Mouse (Mus musculus) right cerebral cortex, postnatal 36 days (tissue): ENCODE data around the gene Cdcp1.

Experiments used
- DNase-seq, 2 experiments: peaks; one replicate each; pipeline ENCODE4 v3.0.0; 2022; ENCODE audit warnings: low spot score in 2 of 2, mixed read lengths in 1 of 2

Cdcp1 gene

DNA sequence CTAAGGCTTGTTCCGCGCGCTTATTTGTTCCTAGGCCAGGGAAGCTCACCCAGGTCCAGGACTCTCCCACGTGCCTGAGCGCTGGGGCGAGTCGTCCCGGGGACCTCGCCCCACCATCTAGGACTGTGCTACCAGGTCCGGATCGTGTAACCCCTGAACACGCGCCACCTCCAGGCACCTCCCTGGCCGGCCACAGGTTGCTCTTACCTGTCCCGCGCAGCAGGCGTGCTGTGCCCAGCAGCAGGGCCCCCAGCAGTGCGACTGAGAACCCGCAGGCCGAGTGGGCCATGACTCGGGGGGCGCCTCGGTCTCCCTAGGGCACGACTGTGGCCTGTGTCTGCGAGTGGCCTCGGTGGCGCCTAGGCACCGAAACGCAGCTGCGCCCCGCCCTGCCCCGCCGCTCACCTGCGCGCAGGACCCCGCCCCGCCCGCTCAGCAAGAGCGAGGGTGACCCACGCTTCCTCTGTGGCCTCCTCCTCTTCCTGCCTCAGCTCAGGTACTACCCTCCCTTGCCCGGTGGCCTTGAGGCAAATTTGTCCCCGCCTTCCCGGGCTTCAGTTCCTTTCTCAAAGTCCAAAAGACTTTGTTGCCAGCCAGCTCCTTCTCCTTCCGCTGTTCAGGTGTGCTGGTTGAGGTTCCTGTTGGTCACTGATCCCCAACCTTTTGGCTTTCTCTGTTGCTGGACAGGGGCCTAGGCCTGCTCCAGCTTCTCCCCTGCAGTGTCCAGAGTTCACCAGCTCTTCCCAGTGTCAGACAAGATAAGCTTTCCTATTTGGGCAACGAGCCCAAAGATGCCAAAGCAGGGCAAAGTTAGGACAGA is at the start of gene Cdcp1:
Cdcp1 (minus strand) TSS at position 418 of the 820 bp plus-strand sequence.
- no peak for DNase-seq

DNA sequence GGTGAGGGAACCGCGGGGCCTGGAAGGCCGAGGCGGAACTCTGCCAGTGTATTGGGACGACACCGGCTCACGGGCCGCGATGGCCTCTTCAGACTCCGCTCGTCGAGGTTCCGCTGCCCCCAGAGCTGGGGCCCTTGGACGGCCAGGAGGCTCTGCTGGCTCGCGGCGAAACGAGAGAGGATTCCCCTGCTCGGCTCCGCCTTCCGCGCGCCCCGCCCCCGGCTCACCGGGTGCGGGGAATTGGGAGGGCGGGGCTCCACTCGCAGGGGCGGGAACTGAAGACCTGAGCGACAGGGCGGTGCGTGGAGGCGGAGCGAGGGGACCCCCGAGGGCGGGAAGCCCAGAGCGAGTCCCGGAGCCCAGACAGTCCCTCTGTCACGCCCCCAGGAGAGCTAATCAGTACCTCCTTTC is 44.8 kb upstream of the Cdcp1 start, which contains the start of gene Tmem158:
Tmem158 (minus strand) TSS at position 154 of the 411 bp plus-strand sequence.
- DNase-seq, result peak; percentile 67 to 80

DNA sequence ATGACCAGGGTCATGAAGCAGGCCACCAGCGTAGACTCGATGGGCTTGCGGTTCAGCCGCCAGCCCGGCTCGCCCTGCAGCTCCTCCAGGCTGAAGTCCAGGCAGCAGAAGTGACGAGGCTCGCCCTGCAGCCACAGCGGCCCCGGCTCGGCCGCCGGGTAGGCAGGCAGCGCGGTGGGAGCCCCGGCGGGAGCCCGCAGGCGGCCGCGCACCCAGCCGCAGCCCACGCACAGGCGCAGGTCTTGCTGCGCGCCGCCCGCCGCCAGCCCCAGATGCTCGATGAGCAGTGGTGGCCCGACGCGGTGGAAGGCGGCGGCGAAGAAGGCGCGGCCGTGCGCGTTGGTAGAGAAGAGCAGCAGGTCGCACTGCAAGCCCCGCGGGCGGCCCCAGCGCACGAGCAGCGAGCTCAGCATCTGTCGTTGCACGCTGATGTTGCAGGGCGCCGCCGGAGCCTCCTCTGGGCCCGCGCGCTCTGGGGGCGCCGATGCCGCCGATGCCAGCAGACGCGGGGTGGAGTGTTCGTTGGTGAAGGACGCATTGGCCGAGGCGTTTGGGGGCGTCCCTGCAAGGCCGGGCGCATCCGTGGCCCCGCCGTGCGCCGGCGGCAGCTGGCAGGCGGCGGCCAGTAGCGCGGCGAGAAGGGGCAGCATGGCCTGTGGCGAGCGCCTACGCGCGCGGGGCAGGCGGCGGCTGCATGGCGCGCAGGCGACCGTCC is 44.2 kb upstream of the Cdcp1 start:
- DNase-seq, result peak; percentile 44 to 53

- peak in 1 of 2 experiments; percentile 65 for DNase-seq
These were observed 43.6 kb upstream of the Cdcp1 start for GRCm38 (mm10) chr9:123259461-123259895.

DNA sequence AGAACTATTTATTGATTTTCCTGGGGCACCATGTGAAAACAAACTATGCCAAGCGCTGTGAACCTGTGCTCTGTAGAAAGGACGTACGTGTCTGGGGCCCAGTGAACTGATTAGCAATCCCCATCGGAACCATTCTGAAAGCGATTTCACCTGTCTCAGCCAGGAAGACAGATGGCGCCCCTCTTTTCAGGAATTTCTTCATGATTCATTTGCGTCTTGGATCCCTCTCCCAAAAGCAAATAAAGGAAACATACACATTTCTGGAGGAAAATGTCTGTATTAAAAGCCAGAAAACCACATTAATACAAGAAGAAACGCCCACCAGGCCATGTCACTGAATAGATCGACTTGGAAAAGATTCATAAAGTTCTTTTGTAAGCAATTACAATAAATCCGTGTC is 43.0 kb upstream of the Cdcp1 start:
- DNase-seq, result peak in 1 of 2 experiments; percentile 10

DNA sequence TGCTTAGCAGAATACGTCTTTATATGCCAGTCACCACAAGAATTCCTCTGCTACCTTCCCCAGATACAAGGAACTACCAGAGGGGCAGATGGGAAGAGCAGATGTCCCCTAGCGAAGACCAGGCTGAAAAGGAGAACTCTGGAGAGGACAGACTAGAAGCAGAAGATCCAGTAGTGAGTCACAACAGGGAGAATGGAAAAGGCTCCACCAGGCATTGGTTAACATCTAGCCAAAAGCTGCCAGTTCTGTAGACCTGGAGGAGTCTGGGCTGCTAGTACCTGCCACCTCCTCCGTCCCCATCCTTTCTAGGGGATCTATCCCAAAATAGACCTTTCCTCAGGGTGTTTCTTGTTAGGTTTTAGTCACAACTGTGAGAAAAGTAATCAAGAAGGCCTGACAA is 39.9 kb upstream of the Cdcp1 start:
- DNase-seq, result peak; percentile 18 to 35

- no peak for DNase-seq
These were observed 32.2 kb upstream of the Cdcp1 start for GRCm38 (mm10) chr9:123247992-123248391.

DNA sequence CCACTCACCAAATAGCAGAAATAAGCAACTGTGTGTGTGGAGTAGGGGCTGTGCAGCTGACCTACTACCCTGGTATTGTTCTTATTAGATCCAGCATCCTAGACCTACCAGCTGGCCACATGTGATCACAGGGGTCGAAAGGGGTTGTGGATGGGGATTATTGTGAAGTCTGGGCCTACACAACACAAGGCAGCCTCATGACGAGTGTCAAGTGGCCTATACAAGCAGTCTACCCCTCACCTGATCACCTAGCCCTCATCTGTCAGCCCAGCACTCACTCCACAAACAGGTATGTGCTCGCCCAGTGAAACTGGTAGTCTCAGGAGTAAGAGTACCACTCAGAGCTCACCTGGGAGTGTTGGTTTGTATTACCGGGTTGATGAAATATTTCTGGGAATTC is 29.3 kb upstream of the Cdcp1 start:
- DNase-seq, result no peak

- peak; percentile 46 to 62 for DNase-seq
These were observed 28.1 kb upstream of the Cdcp1 start for GRCm38 (mm10) chr9:123243988-123244387.

DNA sequence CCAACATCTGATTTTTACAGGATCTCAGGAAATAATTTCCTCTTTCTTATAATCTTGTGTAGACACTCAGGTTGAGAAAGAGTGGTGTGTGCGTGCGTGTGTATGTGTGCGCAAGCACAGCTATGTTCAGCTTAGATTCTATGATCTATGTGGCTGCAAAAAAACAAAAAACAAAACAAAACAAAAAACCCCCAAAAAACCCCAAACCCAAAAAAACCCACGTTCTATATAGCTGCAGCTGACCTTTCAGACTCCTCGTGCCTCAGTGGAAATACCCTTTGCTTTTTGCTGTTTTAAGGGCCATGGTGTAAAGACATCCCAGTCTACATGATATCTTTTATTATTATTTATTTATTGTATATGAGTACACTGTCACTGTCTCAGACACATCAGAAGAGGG is 25.4 kb upstream of the Cdcp1 start:
- no peak for DNase-seq

DNA sequence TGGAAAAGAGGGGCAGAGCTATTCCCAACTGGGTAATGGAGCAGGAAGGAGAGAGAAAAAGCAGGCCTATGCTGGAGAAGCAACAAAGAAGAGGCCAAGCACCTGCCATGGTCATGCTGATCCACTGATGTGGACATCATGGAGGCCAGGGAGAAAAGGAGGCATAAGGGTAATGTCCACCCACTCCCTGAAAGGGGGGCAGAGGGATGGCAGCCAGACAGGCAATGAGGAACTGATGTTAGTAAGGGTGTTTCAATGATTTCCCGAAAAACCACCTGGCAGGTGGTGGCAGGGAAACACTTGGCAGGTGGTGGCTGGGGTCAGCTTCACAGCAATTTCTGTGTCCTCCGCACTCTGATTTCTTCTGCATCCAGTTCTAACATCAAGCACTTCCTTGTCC is 24.9 kb upstream of the Cdcp1 start:
- no peak for DNase-seq

- no peak for DNase-seq
These were observed 24.4 kb upstream of the Cdcp1 start for GRCm38 (mm10) chr9:123240271-123240670.

- DNase-seq, result no peak
These were observed 23.8 kb upstream of the Cdcp1 start for GRCm38 (mm10) chr9:123239651-123240050.

GRCm38 (mm10) chr9:123238256-123239045 is 22.6 kb upstream of the Cdcp1 start:
- DNase-seq, result no peak

- DNase-seq, result no peak
These were observed 21.9 kb upstream of the Cdcp1 start for GRCm38 (mm10) chr9:123237739-123238138.

DNA sequence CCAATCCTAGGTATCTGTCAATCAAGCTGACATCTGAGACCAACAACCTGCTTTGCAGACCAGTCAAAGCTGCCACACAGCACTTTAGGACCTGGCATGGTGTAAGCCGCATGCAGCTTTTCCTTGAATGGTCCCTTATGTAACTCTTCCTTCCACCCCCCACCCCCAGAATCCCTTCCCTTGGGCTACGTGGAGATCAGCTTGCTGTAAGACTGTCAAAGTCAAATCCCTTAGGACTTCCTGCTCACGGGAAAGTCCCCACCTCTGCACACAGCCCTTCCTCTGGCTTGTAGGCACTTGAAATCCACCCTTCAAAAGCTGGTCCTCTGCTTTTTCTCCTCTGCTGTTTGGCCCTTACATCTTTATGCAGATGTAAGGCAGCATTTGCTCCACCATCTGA is 19.8 kb upstream of the Cdcp1 start:
- DNase-seq, result no peak

DNA sequence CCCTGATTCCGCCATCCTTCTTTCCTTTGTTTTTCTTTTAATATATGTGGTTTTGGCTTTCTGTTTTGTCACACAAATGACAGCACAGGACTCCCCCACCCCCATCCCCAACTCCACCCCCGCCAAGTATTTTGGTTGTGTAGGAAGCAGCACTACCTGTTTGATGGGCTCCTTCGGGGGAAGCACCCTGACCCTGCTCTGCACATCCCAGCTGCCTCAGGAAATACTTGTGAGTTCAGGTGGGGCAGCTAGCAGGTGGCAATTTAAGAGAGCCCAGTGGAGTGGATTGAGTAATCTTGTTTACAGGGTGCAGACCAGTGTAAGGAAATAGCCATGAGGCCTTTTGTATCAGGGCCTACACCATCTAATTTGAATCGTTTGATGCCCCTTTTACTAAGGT is 14.0 kb upstream of the Cdcp1 start:
- DNase-seq, result no peak

DNA sequence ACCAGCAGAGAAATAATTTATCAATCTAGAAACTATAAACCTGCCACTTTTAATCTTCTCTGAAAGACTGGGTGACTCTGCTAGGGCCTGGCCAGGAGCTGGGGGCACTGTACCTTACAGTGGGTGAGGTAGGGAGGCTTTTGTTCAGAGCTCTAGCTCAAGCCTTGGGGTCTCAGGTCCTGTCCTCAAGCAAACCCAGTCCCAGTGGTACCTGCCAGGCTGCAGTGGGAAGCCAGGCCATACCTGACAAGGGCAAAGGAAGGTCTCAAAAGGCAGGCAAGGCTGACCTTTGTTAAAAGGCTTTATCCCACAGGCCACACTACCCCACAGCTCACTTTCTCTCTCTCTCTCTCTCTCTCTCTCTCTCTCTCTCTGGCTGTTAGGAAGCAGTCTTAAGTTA is 12.8 kb upstream of the Cdcp1 start:
- no peak for DNase-seq

DNA sequence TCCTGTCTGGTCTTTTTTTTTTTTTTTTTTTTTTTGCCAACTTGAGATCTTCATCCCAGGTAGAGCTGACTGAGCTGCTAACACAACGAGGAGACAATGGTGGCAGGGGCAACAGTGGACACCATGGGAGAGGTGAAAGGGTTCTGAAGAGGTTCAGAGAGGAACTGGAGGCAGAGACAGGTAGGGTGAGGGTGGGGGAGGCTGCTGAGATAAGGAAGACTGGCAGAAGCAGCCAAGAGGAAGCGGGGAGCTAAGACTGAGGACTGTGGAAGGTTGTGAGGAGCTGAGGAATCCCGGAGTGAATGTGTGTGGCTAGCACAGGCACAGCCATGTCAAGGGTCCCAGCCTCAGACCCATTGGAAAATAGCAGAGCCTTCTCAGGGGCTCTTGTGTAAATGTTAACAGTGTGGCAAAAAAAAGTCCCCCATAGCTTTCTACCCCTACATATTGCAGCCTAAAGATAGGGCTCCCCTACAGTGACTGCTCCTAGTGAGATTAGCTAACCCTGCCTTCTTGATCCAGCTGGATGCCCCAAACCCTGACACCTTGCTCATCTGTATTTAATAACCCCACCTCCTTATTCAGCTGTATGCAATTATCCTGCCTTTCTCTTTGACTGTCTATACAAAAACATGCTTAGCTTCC is 11.4 kb upstream of the Cdcp1 start:
- DNase-seq, result no peak

- DNase-seq, result no peak
These were observed 9.1 kb upstream of the Cdcp1 start for GRCm38 (mm10) chr9:123224863-123225431.

DNA sequence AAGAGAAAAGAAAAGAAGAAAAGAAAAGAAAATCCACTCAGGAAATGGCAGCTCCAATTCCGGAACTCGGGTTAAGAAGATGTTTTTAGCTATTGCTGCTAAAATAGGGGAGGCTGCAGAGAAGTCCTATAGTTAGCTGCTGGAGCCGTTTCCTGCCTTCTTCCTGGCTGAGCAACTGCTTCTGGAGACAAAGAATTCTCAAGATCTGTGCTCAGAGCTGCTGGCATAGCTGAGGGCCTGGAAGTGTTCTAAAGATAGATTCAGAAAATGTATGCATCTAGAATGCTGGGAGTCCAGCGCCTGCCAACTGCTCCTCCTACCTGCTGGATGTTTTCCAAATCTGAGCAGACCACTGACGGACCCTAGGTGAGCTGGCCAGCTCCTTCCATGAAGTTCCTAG is 4.0 kb upstream of the Cdcp1 start:
- DNase-seq, result peak; percentile 32 to 72
